Mouse (Mus musculus) intestine, postnatal 0 days (tissue): ENCODE results near the gene Map4k5. TPM values are rescaled to one million over a fixed set of nuclear protein-coding genes. Genes with fewer than 3 reads are reported as not detected.

Experiments used
- ATAC-seq: fragments of 200-750 bp; cut with Nextera tagmentation; 2 replicates; pipeline ENCODE4 v1.8.0; 2017; ENCODE audit warnings: mild to moderate bottlenecking, moderate TSS enrichment, moderate library complexity
- H3K27ac ChIP-seq: fragments of 300-500 bp; sonication (generic); 2 replicates; pipeline ENCODE4 v1.5.1; 2014; ENCODE audit warnings: mild to moderate bottlenecking, low read depth, low read length, moderate library complexity
- H3K27me3 ChIP-seq: fragments of 300-500 bp; sonication (generic); replicated peaks from 2 replicates; pipeline ENCODE4 v1.6.1; 2014; ENCODE audit warnings: low read length, mixed read lengths; ENCODE audit not compliant: control insufficient read depth, insufficient read depth
- H3K36me3 ChIP-seq: fragments of 300-500 bp; sonication (generic); 2 replicates; pipeline ENCODE4 v1.6.1; 2014; ENCODE audit warnings: mild to moderate bottlenecking, moderate library complexity; ENCODE audit not compliant: control insufficient read depth, insufficient read depth
- H3K4me1 ChIP-seq: fragments of 300-500 bp; sonication (generic); replicated peaks from 2 replicates; pipeline ENCODE4 v1.6.1; 2014; ENCODE audit warnings: antibody characterized with exemption, low read length, mixed read lengths; ENCODE audit not compliant: control insufficient read depth, insufficient read depth
- H3K4me2 ChIP-seq: fragments of 300-500 bp; sonication (generic); replicated peaks from 2 replicates; pipeline ENCODE4 v1.6.1; 2014; ENCODE audit warnings: low read depth, mild to moderate bottlenecking, moderate library complexity
- H3K4me3 ChIP-seq: fragments of 300-500 bp; sonication (generic); 2 replicates; pipeline ENCODE4 v1.5.1; 2014; ENCODE audit warnings: low read depth, low read length
- H3K9ac ChIP-seq: fragments of 300-500 bp; sonication (generic); 2 replicates; pipeline ENCODE4 v1.6.1; 2014; ENCODE audit warnings: mild to moderate bottlenecking, low read depth, low read length
- H3K9me3 ChIP-seq: fragments of 300-500 bp; sonication (generic); 2 replicates; pipeline ENCODE4 v1.6.1; 2016; ENCODE audit warnings: mixed run types; ENCODE audit not compliant: control insufficient read depth
- CTCF ChIP-seq: sonication (generic); IDR thresholded peaks from 2 replicates; pipeline ENCODE4 v1.5.1; 2016; ENCODE audit warnings: low read depth, mild to moderate bottlenecking, control low read depth, antibody characterized with exemption, moderate library complexity
- WGBS: fragments of 180-500 bp; shearing (Covaris S2); extraction: QIAGEN DNeasy Blood & Tissue Kit; methylation state at CpG from one replicate; pipeline ENCODE4 v1.1.7; 2014; 5-methylcytosine and 5-hydroxymethylcytosine counted together
- polyA plus RNA-seq: library from polyadenylated mRNA; unstranded; fragments of >200 nt; fragmentation: Nextera tagmentation; extraction: Ambion mirVana; gene quantifications from 2 replicates; pipeline ENCODE4 v1.2.1, GENCODE M21; 2015

Gene Map4k5
- polyA plus RNA-seq, 1 experiment from 2014 or later = 9.9 TPM

DNA sequence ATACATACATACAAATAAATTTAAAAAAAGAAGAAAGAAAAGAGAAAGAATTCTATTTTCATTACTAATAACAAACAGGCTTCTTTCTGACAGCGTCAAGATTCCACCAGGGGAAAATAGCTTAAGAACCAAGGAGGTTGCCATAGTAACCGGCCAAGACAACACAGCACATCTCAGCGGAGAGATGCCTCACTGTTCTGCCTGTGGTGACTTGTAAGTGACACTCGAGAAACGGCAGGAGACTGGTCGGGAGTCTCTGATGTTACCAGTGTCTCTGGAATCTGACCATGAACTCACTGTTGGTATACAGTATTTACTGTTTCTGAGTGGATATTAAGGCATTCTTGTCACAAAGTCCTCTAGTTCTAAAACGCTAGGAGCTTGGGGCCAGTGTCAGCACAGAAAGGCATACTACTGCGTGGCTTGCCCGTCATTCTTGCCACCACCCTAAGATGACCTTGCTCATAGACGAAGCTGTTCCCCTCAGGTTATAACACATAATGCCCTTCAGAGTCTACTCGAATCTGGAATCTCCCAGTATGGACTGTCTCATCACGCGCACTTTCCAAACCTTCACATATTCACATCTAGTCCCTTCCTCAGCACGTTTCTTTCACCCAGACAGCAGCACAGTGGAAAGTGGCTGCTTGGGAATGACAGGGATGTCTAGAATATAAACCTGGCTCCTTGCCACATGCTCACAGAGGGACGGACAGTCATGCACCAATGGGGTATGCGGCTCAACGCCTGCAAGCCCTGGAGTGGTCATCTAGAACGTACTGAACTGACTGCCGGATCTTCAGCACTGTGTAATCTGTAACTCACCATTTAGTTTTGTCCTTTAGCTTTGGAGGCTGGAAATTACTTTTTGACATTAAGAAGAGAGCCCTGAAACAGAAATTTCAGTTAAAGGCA lies 49.2 kb downstream of the Map4k5 start:
- H3K4me3 ChIP-seq = no peak overlapping the region
- no peaks in the 10 kb centered on the region for H3K4me1 ChIP-seq
- TF ChIP-seq CTCF = no peak
- H3K27ac ChIP-seq = no peak overlapping the region
- H3K9ac ChIP-seq = no peak overlapping the region
- H3K9me3 ChIP-seq = no peaks in the 10 kb centered on the region
- H3K4me2 ChIP-seq = no peak overlapping the region
- H3K36me3 ChIP-seq = peaks cover 41% of the 10 kb centered on the region
- no peaks in the 10 kb centered on the region for H3K27me3 ChIP-seq
- ATAC-seq = no peak
- 74% methylated on average over 19 of the region's 19 CpGs for WGBS

DNA sequence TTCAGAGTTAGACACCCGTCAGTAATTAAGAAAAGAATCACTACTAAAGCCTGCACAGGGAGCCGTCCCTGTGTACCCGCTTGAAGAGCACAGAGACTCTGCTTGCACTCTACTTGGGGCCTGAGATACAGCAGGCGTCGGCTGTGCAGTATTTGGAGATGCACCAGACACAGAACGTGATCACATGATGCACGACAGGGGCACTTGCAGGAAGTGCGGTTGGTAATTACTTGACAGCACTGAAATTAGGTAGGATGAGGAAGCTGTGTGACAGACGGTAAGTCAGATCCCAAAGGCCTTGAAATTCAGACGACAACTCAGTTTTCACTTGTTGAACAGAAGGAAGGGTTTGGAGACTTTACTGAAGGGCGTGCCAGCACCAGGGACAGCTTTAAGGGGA lies 54.6 kb downstream of the Map4k5 start:
- H3K27me3 ChIP-seq = no peaks in the 10 kb centered on the region
- H3K27ac ChIP-seq = no peak overlapping the region
- H3K9me3 ChIP-seq = no peaks in the 10 kb centered on the region
- TF ChIP-seq CTCF = no peak
- H3K9ac ChIP-seq = no peak overlapping the region
- no peak overlapping the region for H3K4me3 ChIP-seq
- H3K4me2 ChIP-seq = no peak overlapping the region
- peaks cover 35% of the 10 kb centered on the region for H3K36me3 ChIP-seq
- H3K4me1 ChIP-seq = no peaks in the 10 kb centered on the region
- whole genome bisulfite sequencing = 64% methylated on average over 11 of the region's 11 CpGs
- ATAC-seq = no peak

GRCm38 (mm10) chr12:69833982-69834604 lies 58.9 kb downstream of the Map4k5 start:
- 89% methylated on average over 12 of the region's 12 CpGs for WGBS
- Histone ChIP-seq H3K4me1 (no peaks in the 10 kb centered on the region), H3K27me3 (no peaks in the 10 kb centered on the region), H3K27ac (no peak overlapping the region), H3K9me3 (no peaks in the 10 kb centered on the region), H3K9ac (no peak overlapping the region), H3K36me3 (peaks cover 28% of the 10 kb centered on the region), H3K4me3 (no peak overlapping the region), H3K4me2 (no peak overlapping the region)
- TF ChIP-seq CTCF = no peak
- no peak for ATAC-seq

DNA sequence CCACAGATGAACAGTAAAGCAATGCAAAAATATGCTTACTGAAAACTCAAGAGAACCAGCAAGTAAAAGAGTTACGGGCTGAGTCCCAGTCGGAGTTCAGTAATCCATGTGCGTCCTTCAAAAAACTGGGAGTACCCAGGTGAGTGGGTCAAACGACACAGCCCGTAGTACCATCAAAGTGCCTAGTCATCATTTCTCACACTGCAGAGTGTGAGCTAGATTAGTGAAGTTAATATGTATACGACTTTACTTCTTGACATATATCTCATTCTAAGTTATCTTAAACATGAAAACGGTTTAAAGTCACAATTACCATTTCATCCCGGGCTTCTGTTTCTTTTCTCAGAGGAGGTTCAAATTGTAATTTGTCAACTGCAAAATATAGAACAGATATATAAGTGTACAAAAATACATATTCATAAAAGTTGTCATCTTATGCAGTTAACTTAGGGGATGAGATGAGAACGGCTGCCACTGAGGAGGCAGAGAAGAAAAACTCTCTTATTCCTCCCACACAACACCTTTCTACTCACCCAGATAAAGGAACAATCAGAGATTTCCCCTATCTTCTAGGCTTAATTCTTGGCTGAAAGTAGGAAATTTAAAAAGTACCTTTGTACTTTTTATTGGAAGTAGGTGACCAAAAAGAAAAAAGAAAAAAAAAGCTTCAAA lies 61.6 kb downstream of the Map4k5 start:
- no peaks in the 10 kb centered on the region for H3K9me3 ChIP-seq
- H3K4me1 ChIP-seq = no peaks in the 10 kb centered on the region
- ATAC-seq = no peak
- no peaks in the 10 kb centered on the region for H3K27me3 ChIP-seq
- no peak overlapping the region for H3K9ac ChIP-seq
- H3K36me3 ChIP-seq = peaks cover 29% of the 10 kb centered on the region
- no peak overlapping the region for H3K4me3 ChIP-seq
- 79% methylated on average over 9 of the region's 9 CpGs for WGBS
- TF ChIP-seq CTCF = no peak
- H3K4me2 ChIP-seq = no peak overlapping the region
- H3K27ac ChIP-seq = no peak overlapping the region

GRCm38 (mm10) chr12:69828214-69828613 lies 64.8 kb downstream of the Map4k5 start:
- Histone ChIP-seq H3K27me3 (no peaks in the 10 kb centered on the region), H3K27ac (peak overlapping the region; percentile 7; the same call in 1 of the 2 replicates), H3K4me1 (no peaks in the 10 kb centered on the region), H3K9ac (no peak overlapping the region), H3K4me3 (no peak overlapping the region), H3K4me2 (no peak overlapping the region), H3K9me3 (no peaks in the 10 kb centered on the region), H3K36me3 (peaks cover 35% of the 10 kb centered on the region)
- no peak for ATAC-seq
- no peak for TF ChIP-seq CTCF
- WGBS = 44% methylated on average over 2 of the region's 2 CpGs
